Mouse (Mus musculus): ENCODE data around the gene Fam174b. TPM values are rescaled to one million over a fixed set of nuclear protein-coding genes. Genes with fewer than 3 reads are reported as not detected.

Gene Fam174b
- total and polyA plus RNA-seq, 3 experiments, result 1.4 to 1.7 TPM; not detected in 1

DNA sequence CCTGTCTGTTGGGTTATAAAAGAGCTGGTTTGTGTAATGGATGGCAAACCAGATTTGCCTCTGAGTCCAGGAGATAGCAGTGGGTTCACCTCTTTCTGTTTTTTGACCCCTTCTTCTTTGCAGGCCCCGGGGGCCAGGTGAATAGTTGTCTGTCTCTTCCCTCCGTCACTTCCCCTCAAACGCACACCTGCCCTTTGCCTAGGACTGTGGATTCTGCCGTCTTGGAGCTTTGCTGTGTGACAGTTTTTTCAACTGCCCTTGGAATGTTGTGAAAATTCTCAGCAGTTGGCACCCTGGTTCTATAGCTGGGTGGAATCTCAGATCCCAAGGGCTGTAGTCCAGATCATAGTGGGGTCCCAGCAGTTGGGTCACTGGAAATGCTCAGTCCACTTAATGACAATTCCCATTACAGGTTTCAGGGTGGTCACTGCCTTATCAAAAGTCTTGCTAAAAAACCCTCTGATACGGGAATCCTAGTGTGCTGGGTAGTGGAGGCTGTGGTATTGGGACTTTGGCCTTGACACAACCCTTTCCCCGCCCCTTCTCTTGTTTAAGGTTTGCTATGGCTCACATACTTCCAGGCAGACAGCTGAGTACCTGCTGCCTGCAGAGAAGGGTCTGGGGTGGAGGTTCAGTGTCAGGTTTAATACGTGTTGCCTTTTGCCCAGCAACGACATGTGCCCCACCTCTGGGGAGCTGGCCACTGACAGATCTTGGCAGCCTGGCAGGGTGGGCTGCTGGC lies 76.3 kb downstream of the Fam174b start:
- peaks cover 0 to 3% of the 10 kb centered on the region in 2 experiments; a peak in 1 of 4 replicates for H3K36me3 ChIP-seq (ENCODE audit: control insufficient read depth in 1 of 2, insufficient read depth in 2 of 2, low read length in 2 of 2)
- no peak for DNase-seq (ENCODE audit: low read depth, low spot score)
- H3K4me1 ChIP-seq (ENCODE audit: control insufficient read depth in 1 of 2, insufficient read depth in 2 of 2, low read length in 2 of 2), result peaks cover 0 to 4% of the 10 kb centered on the region in 2 experiments; a peak in 2 of 4 replicates
- TF ChIP-seq CTCF (IDR thresholded peaks at IDR 0.05 in 2 of 3, conservative IDR thresholded peaks at IDR 0.05 in 1 of 3; ENCODE audit: control insufficient read depth in 1 of 3, insufficient read depth in 1 of 3, low read depth in 2 of 3, low read length in 3 of 3, poor library complexity in 1 of 3, severe bottlenecking in 1 of 3) (no peak), HCFC1 (IDR thresholded peaks at IDR 0.05; ENCODE audit: low read depth, low read length) (no peak), POLR2AphosphoS2 (IDR thresholded peaks at IDR 0.05; ENCODE audit: low read length) (no peak)
- H3K4me3 ChIP-seq (ENCODE audit: control insufficient read depth in 1 of 2, insufficient read depth in 1 of 2, low read depth in 2 of 2, low read length in 2 of 2), result no peak overlapping the region
- no peak overlapping the region for H3K9ac ChIP-seq (ENCODE audit: control insufficient read depth, low read depth, low read length, poor library complexity, severe bottlenecking)
- H3K27ac ChIP-seq (ENCODE audit: control insufficient read depth, low read depth, low read length), result no peak overlapping the region
- H3K79me2 ChIP-seq (ENCODE audit: control insufficient read depth, insufficient read depth, low read length, poor library complexity), result no peaks in the 10 kb centered on the region
- H3K9me3 ChIP-seq (replicated peaks; ENCODE audit: insufficient read depth, low read length), result no peaks in the 10 kb centered on the region
- no peaks in the 10 kb centered on the region; a peak in 1 of 4 replicates for H3K27me3 ChIP-seq (ENCODE audit: control insufficient read depth in 1 of 2, insufficient read depth in 2 of 2, low read length in 2 of 2)

DNA sequence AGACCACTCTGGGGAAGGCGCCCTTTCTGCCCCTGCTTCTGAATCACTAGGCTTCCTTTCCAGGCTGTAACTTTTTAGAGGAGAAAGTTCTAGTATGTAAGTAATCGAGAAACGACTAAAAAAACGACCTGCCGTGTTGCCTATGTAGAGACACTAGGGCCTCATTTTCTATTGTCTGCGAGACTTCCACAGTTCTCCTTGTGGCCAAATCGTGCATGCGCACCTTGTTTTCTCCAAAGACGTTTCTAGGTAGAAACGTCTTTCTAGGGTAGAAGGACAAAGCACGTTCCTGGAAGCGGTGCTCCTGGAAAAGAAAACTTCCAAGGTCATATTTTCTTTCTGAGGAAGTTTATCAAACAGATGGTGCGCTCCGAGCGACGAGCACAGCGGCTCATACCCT lies 79.3 kb downstream of the Fam174b start:
- TF ChIP-seq NELFE (IDR thresholded peaks at IDR 0.05; ENCODE audit: low read depth, low read length) (no peak), CTCF (IDR thresholded peaks at IDR 0.05 in 2 of 3, conservative IDR thresholded peaks at IDR 0.05 in 1 of 3; ENCODE audit: control insufficient read depth in 1 of 3, insufficient read depth in 1 of 3, low read depth in 2 of 3, low read length in 3 of 3, poor library complexity in 1 of 3, severe bottlenecking in 1 of 3) (0 out of 6 replicates have a peak, but pooled peaks of 1 of the 3 experiments have one; percentile 1)
- no peaks in the 10 kb centered on the region; a peak in 1 of 4 replicates for H3K27me3 ChIP-seq (ENCODE audit: control insufficient read depth in 1 of 2, insufficient read depth in 2 of 2, low read length in 2 of 2)
- no peaks in the 10 kb centered on the region for H3K9me3 ChIP-seq (replicated peaks; ENCODE audit: insufficient read depth, low read length)
- no peaks in the 10 kb centered on the region for H3K4me1 ChIP-seq (ENCODE audit: control insufficient read depth in 1 of 2, insufficient read depth in 2 of 2, low read length in 2 of 2)
- DNase-seq (ENCODE audit: low read depth, low spot score), result no peak
- no peak overlapping the region for H3K9ac ChIP-seq (ENCODE audit: control insufficient read depth, low read depth, low read length, poor library complexity, severe bottlenecking)
- no peak overlapping the region for H3K27ac ChIP-seq (ENCODE audit: control insufficient read depth, low read depth, low read length)
- no peaks in the 10 kb centered on the region for H3K36me3 ChIP-seq (ENCODE audit: control insufficient read depth in 1 of 2, insufficient read depth in 2 of 2, low read length in 2 of 2)
- no peaks in the 10 kb centered on the region for H3K79me2 ChIP-seq (ENCODE audit: control insufficient read depth, insufficient read depth, low read length, poor library complexity)
- no peak overlapping the region for H3K4me3 ChIP-seq (ENCODE audit: control insufficient read depth in 1 of 2, insufficient read depth in 1 of 2, low read depth in 2 of 2, low read length in 2 of 2)

Other genes starting within 250 kb of the Fam174b start
- gene Chd2, start 198.5 kb upstream of the Fam174b start, total RNA-seq (2012; rRNA removed), result 9.9 and 16.9 TPM in 2 replicates
- gene Chd2, start 198.5 kb upstream of the Fam174b start, polyA plus RNA-seq (2012; ENCODE audit: insufficient read depth in 1 of 2, insufficient read length in 2 of 2, low read depth in 1 of 2, low replicate concordance in 2 of 2, missing spikeins in 1 of 2), result 100 to 1,000 TPM in 1 of 2 experiments, 10 to 100 TPM in 1; 21.4 to 275 TPM